Mouse (Mus musculus) small intestine, adult 2 months (tissue): Measurements from ENCODE around the gene Gcnt1.

Experiments used
- CTCF ChIP-seq: fragments of 200-500 bp; IDR thresholded peaks from 2 replicates; pipeline ENCODE4 v1.5.1; 2012; ENCODE audit warnings: low read depth, mild to moderate bottlenecking, control low read depth, inconsistent platforms, low read length, moderate library complexity, mixed read lengths; ENCODE audit not compliant: insufficient replicate concordance, insufficient read length; ENCODE audit errors: extremely low read depth
- POLR2A ChIP-seq: fragments of 200-500 bp; IDR thresholded peaks from 2 replicates; pipeline ENCODE4 v1.6.1; 2012; ENCODE audit warnings: low read depth, mild to moderate bottlenecking, control low read depth, inconsistent platforms, low read length, moderate library complexity

- TF ChIP-seq CTCF (no peak), POLR2A (no peak)
Measured at GRCm38 (mm10) chr19:17412915-17413459, 40.3 kb upstream of the Gcnt1 start.
